Mouse (Mus musculus): ENCODE measurements at regions not wholly inside any gene's neighbourhood (a gene's known extent, or its start where the extent isn't known, plus 50 kb on each side); places are given as distances from the start of the nearest gene placed in this dataset.

DNA sequence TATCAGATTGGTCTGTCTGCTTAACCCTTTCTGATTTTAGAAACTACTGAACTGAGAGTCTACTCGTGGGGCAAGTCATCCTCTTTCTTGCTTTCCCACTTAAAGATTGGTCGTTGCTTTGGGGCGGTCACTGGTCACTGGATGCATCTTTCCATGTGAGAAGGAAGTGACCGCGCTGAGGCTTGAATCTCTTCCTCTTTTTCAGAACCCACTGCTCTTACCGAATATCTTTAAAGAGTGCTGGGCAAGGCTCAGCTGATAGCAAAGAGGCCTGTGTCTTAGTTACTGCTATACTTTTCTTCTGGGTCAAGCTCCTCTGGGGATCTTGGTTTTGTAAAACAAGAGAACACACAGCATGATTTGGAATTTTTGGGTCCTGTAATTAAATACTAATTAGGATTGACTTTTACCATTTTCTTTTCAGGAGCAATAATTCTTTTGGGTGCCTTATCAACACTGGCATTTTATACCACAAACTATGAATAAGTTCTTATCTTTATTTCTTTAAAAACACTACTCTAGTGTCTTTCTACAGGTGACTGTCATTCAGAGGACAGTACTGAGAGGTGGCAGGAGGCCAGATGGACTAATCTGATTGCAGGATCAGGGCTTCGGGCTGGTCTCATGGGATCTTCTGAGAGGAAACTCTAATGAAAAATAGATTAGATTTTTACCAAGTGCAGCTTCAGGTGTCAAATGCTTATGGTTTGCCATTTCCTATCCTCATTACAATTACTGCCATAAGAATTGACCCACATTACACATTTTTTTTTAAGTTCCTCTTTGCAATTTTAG is 114.6 kb upstream of the Tom1l1 start:
- in situ Hi-C loops (cut with MboI, MseI), result no loop called here

DNA sequence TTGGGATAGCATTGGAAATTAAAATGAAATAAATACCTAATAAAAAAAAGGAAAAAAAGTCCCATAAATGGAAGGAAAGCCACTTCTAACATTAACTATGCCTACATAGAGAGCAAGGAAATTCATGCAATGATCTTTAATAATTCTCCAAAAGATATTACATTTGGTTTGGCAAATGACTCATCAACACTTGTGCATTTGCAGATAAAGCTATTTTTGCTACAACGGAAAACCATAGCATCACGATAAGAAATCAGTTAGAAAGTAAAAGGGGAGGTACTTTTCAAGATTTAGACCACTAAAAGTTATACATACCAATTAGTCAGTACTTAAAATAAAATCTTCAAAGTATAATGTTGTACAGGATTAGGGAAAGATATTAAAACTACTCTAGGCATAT is 109.4 kb upstream of the Tom1l1 start:
- in situ Hi-C loops (cut with MboI, MseI), result loop anchor here in 1 of 2 experiments (5.0 kb wide), 1 partner anchor 1665 kb away; no protein-coding TSS in a partner anchor

DNA sequence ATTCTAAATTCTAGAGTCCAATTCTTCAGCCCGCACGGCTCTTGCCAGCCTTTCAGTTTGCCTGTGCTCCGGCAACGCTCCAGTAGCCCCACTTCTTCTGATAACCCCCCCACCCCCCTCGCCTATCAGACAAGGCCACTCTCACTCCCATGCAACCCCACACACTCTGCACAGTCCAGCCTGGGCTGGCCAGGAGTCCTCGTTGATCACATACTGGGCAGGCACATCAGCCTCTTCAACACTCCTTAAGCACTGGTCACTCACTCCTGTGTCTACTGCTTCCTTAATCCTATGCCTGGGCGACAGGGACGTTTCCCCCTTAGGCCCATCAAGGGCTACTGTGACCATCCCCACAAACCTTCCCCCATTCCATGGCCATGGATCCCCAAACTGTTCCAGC is 95.4 kb upstream of the Tom1l1 start:
- in situ Hi-C loops (cut with MboI, MseI), result no loop called here

GRCm38 (mm10) chr11:90782975-90783374 is 94.8 kb upstream of the Tom1l1 start:
- in situ Hi-C loops (cut with MboI, MseI), result no loop called here

DNA sequence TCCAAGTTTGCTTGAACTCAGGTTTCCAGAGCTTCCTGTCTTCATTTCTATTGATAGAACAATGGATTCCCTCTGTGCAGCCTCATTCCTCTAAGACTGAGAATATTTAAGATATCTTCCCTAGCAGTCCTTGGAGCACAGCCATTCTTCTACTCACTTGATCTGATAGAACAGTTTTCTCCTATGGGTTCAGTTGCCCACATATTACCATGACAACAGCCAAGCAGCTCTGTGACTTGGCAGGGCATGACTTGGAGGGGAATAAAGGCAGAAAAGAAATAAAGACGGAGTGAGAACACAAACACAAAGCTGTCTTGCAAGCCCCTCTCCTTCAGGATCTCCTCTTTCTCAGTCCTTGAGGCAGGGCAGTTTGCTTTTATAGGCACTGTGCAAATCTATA is 87.6 kb upstream of the Tom1l1 start:
- in situ Hi-C loops (cut with MboI, MseI), result no loop called here

- in situ Hi-C loops (cut with MboI, MseI), result loop anchor here in 1 of 2 experiments (10.0 kb wide), 1 partner anchor 1351 kb away; no protein-coding TSS in a partner anchor
Measured at GRCm38 (mm10) chr11:90755981-90756380, 67.8 kb upstream of the Tom1l1 start.

DNA sequence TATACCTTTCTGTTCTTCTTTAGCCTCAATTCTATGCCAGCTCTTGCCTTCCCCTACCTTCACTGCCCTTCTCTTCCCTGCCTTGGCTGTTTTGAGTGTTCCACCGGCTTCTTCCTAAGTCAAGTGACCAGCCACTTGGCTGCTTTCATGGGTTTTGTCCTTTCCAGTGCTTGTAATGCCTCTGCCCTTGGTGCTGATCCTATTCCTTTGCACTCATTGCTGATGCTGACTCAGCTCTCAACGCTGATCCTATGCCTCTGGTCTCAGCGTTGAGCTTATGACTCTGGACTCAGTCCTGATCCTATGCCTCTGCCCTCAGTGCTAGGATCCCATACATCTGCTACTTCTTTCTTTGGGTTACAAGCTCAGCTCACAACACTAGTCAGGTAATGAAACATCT is 60.3 kb upstream of the Tom1l1 start:
- in situ Hi-C loops (cut with MboI, MseI), result no loop called here

DNA sequence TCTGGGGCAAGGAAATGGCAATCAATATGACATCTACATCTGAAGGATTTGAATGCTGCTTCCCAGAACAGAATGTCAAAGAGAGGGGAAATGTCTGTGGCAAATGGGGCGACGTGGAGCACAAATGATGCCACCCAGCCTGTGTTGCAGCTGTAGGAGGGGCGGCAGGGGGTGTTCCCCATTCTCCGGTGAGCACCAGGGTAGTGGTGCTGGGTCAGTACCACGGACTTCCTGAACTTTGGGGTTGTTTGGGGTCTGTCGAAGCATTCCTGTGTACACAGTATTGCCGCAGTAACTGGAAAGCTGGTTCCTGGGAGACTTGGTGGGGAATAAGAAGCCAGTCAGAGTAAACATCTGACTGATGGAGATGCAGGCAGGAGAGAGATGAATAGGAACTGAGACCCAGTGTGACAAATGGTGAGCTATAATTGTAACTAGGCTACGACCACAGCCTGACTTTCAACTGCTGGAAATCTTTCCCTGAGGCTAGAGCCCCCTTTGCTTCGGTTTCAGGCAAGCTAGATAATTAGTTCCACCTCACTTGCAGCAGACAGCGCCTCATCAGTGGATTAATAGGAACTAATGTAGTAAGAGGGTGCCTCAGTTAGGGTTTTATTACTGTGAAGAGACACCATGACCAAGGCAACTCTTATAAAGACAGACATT is 53.9 kb upstream of the Tom1l1 start:
- in situ Hi-C loops (cut with MboI, MseI), result no loop called here

- in situ Hi-C loops (cut with MboI, MseI), result no loop called here
Measured at GRCm38 (mm10) chr11:90739501-90739900, 51.3 kb upstream of the Tom1l1 start.

GRCm38 (mm10) chr11:90738741-90739140 is 50.6 kb upstream of the Tom1l1 start:
- in situ Hi-C loops (cut with MboI, MseI), result no loop called here
